In the genomic region with DNA sequence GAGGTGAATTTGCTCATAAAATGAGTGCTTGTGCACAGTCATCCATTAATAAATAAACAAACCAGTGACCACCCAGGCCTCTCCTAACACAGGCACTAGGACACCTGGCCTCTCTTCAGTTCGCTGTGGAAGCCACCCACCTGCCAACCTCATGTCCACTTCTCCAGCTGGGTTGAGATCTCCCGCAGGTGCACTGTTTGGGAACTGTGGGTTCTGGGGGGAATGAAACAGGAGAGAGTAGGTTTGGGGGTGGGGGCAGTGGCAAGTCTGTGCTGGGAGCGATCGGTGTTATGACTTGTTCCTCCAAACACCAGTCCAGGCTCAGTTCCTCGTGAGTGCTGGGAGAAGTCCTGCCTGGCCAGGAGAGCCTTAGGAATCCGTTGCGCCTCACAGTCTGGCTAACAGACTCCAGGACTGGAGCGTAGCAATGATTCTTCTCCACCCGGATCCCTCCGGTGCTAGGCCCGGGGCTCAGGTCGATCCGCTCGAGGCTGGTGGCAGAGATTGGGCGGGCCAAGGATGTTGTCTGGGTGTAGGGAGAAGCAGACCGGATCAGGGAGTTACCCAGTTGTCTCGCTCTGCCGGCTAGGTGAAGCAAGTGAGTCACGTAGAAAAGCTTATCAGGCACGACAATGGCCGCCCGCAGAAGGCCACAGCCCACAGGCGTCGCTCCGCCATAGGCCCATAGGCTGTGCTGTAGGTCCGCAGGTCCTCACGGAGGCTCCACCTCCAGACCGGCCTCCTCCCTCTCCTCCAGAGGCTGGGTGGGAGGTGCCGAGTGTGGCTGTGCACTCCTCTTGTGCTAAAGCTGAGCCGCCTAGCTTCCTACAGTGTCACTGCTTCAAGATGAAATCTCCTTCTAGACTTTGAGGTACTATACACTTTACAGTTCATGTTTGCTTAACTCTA, we compare ENCODE assay signal across 1 mouse cellular context.
TF ChIP-seq lines count a peak whose summit lies in the region.

Gene Fam3a, minus strand, starts transcription at position 738 of the 909 bp plus-strand sequence.
Gene Ikbkg, plus strand, starts transcription at position 756 of the 909 bp plus-strand sequence.

TF ChIP-seq in MEL, 35 proteins besides CTCF, POLR2A, EP300 and RAD21 (continued from another document):
- TF ChIP-seq TAL1 (IDR thresholded peaks at IDR 0.05; ENCODE audit: low read length): peak; percentile 46
- no peak for TF ChIP-seq UBTF (IDR thresholded peaks at IDR 0.05; ENCODE audit: borderline replicate concordance, insufficient read depth, low read depth, low read length)
- peak; percentile 73 for TF ChIP-seq NELFE (IDR thresholded peaks at IDR 0.05; ENCODE audit: low read depth, low read length)
- peak; percentile 32; the same call in 1 of the 2 replicates for TF ChIP-seq TCF12 (IDR thresholded peaks at IDR 0.05; ENCODE audit: low read depth, low read length)
- no peak for TF ChIP-seq ELF1 (IDR thresholded peaks at IDR 0.05; ENCODE audit: low read depth, low read length)
- TF ChIP-seq POLR2AphosphoS5 (IDR thresholded peaks at IDR 0.05; ENCODE audit: borderline replicate concordance, low read depth, low read length): no peak
- no peak for TF ChIP-seq CHD2 (IDR thresholded peaks at IDR 0.05; ENCODE audit: low read length)
- TF ChIP-seq ETS1 (IDR thresholded peaks at IDR 0.05; ENCODE audit: low read depth, low read length): no peak
- no peak for TF ChIP-seq ZMIZ1 (IDR thresholded peaks at IDR 0.05; ENCODE audit: low read depth, low read length)
- no peak for TF ChIP-seq CHD1 (IDR thresholded peaks at IDR 0.05; ENCODE audit: low read depth, low read length)
- peak; percentile 65; the same call in 1 of the 2 replicates for TF ChIP-seq TBP (IDR thresholded peaks at IDR 0.05; ENCODE audit: low read depth, low read length)
- TF ChIP-seq MAX (IDR thresholded peaks at IDR 0.05; ENCODE audit: low read length): no peak
- TF ChIP-seq ZC3H11A (IDR thresholded peaks at IDR 0.05; ENCODE audit: low read depth, low read length): no peak
